Comparison of ENCODE assay signal across 29 mouse cellular contexts in the genomic region with DNA sequence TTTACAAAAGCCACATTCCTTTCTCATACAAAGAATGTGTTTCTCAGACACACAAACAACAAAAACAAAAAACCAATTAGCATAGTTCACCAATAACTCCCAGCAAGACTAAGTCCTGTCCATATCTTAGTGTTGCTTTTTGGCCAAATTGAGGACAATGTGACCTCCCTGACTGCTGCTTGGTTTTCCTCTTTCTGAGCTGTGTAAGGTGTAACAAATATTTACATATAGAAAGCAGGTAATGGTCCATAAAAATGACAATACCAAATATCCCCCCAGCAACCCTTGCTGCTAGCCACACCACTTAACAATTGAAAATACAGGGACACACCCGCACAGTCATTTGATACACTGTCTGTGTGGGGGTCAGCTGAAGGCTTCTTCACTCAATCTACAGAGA.
"Had no signal": no experiment of that assay in that cellular context is flagged by ENCODE, and none has a peak within 500 bp of the region (broad histone marks: within the 10 kb centered on the region; RNA-seq: fewer than 3 reads in every experiment).

No protein-coding gene starts in this region.

- ATAC-seq: hindbrain, embryonic 16.5 days; inflammation-experienced regulatory T-cells, adult 6 months; intestine, embryonic 15.5 days; intestine, postnatal 0 days; liver, embryonic 12.5 days had no signal

- H3K27me3 ChIP-seq: heart, embryonic 13.5 days; heart, embryonic 15.5 days; hindbrain, embryonic 12.5 days; intestine, embryonic 15.5 days; kidney, embryonic 15.5 days; limb, embryonic 13.5 days; limb, embryonic 15.5 days; liver, embryonic 12.5 days had no signal

- H3K4me2 ChIP-seq: heart, embryonic 13.5 days; heart, embryonic 15.5 days; hindbrain, embryonic 12.5 days; hindbrain, embryonic 14.5 days; intestine, embryonic 15.5 days; kidney, embryonic 15.5 days; limb, embryonic 13.5 days; limb, embryonic 15.5 days; liver, embryonic 12.5 days had no signal

- H3K4me3 ChIP-seq: gastrocnemius, adult 2 months; heart, embryonic 10.5 days; heart, embryonic 13.5 days; heart, embryonic 15.5 days; hindbrain, embryonic 10.5 days; hindbrain, embryonic 12.5 days; intestine, embryonic 15.5 days; kidney, embryonic 15.5 days; limb, embryonic 13.5 days; limb, embryonic 15.5 days; liver, embryonic 12.5 days had no signal

- H3K9ac ChIP-seq: heart, embryonic 13.5 days; heart, embryonic 15.5 days; hindbrain, embryonic 12.5 days; hindbrain, embryonic 14.5 days; intestine, embryonic 15.5 days; kidney, embryonic 15.5 days; limb, embryonic 13.5 days; limb, embryonic 15.5 days; liver, embryonic 12.5 days; liver, embryonic 14.5 days had no signal

- H3K27ac ChIP-seq: gastrocnemius, adult 2 months; heart, embryonic 10.5 days; heart, embryonic 13.5 days; heart, embryonic 15.5 days; hindbrain, embryonic 10.5 days; hindbrain, embryonic 12.5 days; hindbrain, embryonic 14.5 days; intestine, embryonic 15.5 days; kidney, embryonic 15.5 days; kidney, postnatal 0 days; limb, embryonic 13.5 days; limb, embryonic 15.5 days; liver, embryonic 12.5 days; liver, embryonic 14.5 days had no signal

- H3K4me1 ChIP-seq: heart, embryonic 10.5 days; heart, embryonic 13.5 days; heart, embryonic 15.5 days; hindbrain, embryonic 10.5 days; hindbrain, embryonic 12.5 days; intestine, embryonic 15.5 days; kidney, embryonic 15.5 days; limb, embryonic 13.5 days; limb, embryonic 15.5 days; liver, embryonic 12.5 days had no signal

- DNase-seq: gastrocnemius, adult 2 months; gastrocnemius, postnatal 10 days; gastrocnemius, postnatal 25 days; heart, adult 18-20 months; heart, postnatal 14 days; heart, postnatal 4 days; kidney, adult 18-20 months; kidney, adult 9 months; kidney, postnatal 14 days; kidney, postnatal 36 days; layer of hippocampus, adult 9-11 months; layer of hippocampus, postnatal 36 days; left cerebral cortex, postnatal 4 days had no signal

- H3K9me3 ChIP-seq: heart, embryonic 10.5 days; heart, embryonic 13.5 days; heart, embryonic 15.5 days; hindbrain, embryonic 10.5 days; hindbrain, embryonic 12.5 days; intestine, embryonic 15.5 days; kidney, embryonic 15.5 days; limb, embryonic 13.5 days; limb, embryonic 15.5 days; liver, embryonic 12.5 days had no signal

- H3K36me3 ChIP-seq: heart, embryonic 10.5 days; heart, embryonic 13.5 days; heart, embryonic 15.5 days; hindbrain, embryonic 10.5 days; hindbrain, embryonic 12.5 days; intestine, embryonic 15.5 days; kidney, embryonic 15.5 days; limb, embryonic 13.5 days; limb, embryonic 15.5 days; liver, embryonic 12.5 days had no signal
